Mouse (Mus musculus): ENCODE results near the gene Atp1a4.

DNA sequence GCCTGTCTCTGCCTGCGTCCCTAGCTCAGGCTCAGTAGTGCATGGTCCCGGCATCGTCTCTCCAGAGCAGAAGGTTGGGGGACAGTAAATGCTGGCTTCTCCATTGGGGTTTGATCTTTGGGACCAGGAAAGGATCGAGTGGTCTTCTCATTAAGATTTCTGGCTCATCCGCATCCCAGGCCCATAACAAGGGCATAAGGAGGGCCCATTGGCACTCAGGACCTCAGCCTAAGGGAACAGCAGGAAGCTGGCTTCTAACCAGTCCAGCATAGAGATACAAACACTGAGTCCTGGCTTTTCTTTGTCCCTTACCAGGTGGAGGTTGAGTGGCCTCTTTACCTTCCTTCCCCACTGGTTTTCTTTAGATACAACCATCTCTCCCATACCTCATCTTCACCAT is 60.4 kb downstream of the Atp1a4 start:
- TF ChIP-seq CTCF (conservative IDR thresholded peaks at IDR 0.05; ENCODE audit: insufficient read depth, insufficient read length, low read depth, low read length) (no peak), POLR2A (IDR thresholded peaks at IDR 0.05; ENCODE audit: low read depth, low read length) (no peak)

Data from kidney, adult 2 months (tissue).